Mouse (Mus musculus) stomach, embryonic 15.5 days (tissue): ENCODE data around the gene Olfr1055. TPM values are rescaled to one million over a fixed set of nuclear protein-coding genes. Genes with fewer than 3 reads are reported as not detected.
"Not testable (repeated sequence)": the region's sequence is repeated elsewhere in the genome, so short reads cannot be mapped to it uniquely, and the experiment has no call there.

Source experiments
- ATAC-seq: fragments of 200-750 bp; cut with Nextera tagmentation; 2 replicates; pipeline ENCODE4 v1.8.0; 2017; ENCODE audit warnings: low read depth, moderate number of reproducible peaks, moderate TSS enrichment; ENCODE audit not compliant: insufficient read depth, low FRiP score
- H3K27ac ChIP-seq: fragments of 300-500 bp; sonication (generic); 2 replicates; pipeline ENCODE4 v1.5.1; 2015; ENCODE audit warnings: mild to moderate bottlenecking, inconsistent platforms
- H3K27me3 ChIP-seq: fragments of 300-500 bp; sonication (generic); replicated peaks from 2 replicates; pipeline ENCODE4 v1.6.1; 2015; ENCODE audit warnings: inconsistent platforms
- H3K36me3 ChIP-seq: fragments of 300-500 bp; sonication (generic); 2 replicates; pipeline ENCODE4 v1.6.1; 2015; ENCODE audit warnings: inconsistent platforms
- H3K4me1 ChIP-seq: fragments of 300-500 bp; sonication (generic); 2 replicates; pipeline ENCODE4 v1.6.1; 2015; ENCODE audit warnings: inconsistent platforms
- H3K4me2 ChIP-seq: fragments of 300-500 bp; sonication (generic); 2 replicates; pipeline ENCODE4 v1.6.1; 2015; ENCODE audit warnings: mild to moderate bottlenecking, inconsistent platforms
- H3K4me3 ChIP-seq: fragments of 300-500 bp; sonication (generic); replicated peaks from 2 replicates; pipeline ENCODE4 v1.5.1; 2015; ENCODE audit warnings: inconsistent platforms
- H3K9ac ChIP-seq: fragments of 300-500 bp; sonication (generic); 2 replicates; pipeline ENCODE4 v1.6.1; 2015; ENCODE audit warnings: inconsistent platforms
- H3K9me3 ChIP-seq: fragments of 300-500 bp; sonication (generic); 2 replicates; pipeline ENCODE4 v1.6.1; 2016; ENCODE audit warnings: inconsistent platforms
- WGBS: fragments of 180-500 bp; shearing (Covaris S2); methylation state at CpG from one replicate; pipeline ENCODE4 v1.1.7; 2015; 5-methylcytosine and 5-hydroxymethylcytosine counted together
- polyA plus RNA-seq: library from polyadenylated mRNA; unstranded; fragments of >200 nt; fragmentation: Nextera tagmentation; extraction: Ambion mirVana; gene quantifications from 2 replicates; pipeline ENCODE4 v1.2.1, GENCODE M21; 2015

The Olfr1055 gene
- polyA plus RNA-seq = not detected in 2 replicates

- Histone ChIP-seq H3K9ac (no peak within 1 kb of the TSS), H3K4me1 (no peaks in the 10 kb centered on the region), H3K27me3 (no peaks in the 10 kb centered on the region), H3K4me2 (no peak within 1 kb of the TSS), H3K4me3 (no peak within 1 kb of the TSS), H3K36me3 (no peaks in the 10 kb centered on the region), H3K9me3 (no peaks in the 10 kb centered on the region), H3K27ac (no peak within 1 kb of the TSS)
- no peak for ATAC-seq
- WGBS = 79% methylated on average over 5 of the region's 5 CpGs
These were observed at the start of gene Olfr1055 for GRCm38 (mm10) chr2:86350184-86350583. Gene Olfr1055, minus strand, starts transcription at chr2:86350284.

GRCm38 (mm10) chr2:86395114-86395513 lies 45.0 kb upstream of the Olfr1055 start:
- H3K27ac ChIP-seq = no peak overlapping the region
- no peaks in the 10 kb centered on the region for H3K4me1 ChIP-seq
- no peak overlapping the region for H3K4me2 ChIP-seq
- no peak overlapping the region for H3K9ac ChIP-seq
- no peaks in the 10 kb centered on the region for H3K9me3 ChIP-seq
- H3K27me3 ChIP-seq = no peaks in the 10 kb centered on the region
- no peak for ATAC-seq
- WGBS = 82% methylated on average over 2 of the region's 2 CpGs
- H3K36me3 ChIP-seq = no peaks in the 10 kb centered on the region
- H3K4me3 ChIP-seq = no peak overlapping the region

GRCm38 (mm10) chr2:86388461-86388860 lies 38.4 kb upstream of the Olfr1055 start, which contains the start of gene Olfr1058:
Gene Olfr1058, minus strand, starts transcription at chr2:86388561.
- not testable (repeated sequence) for H3K4me3 ChIP-seq, H3K9ac ChIP-seq, H3K4me1 ChIP-seq, H3K36me3 ChIP-seq, H3K4me2 ChIP-seq, H3K9me3 ChIP-seq, ATAC-seq, H3K27me3 ChIP-seq, H3K27ac ChIP-seq

- no peak within 1 kb of the TSS for H3K27ac ChIP-seq
- no peak within 1 kb of the TSS for H3K4me2 ChIP-seq
- no peak within 1 kb of the TSS for H3K9ac ChIP-seq
- no peaks in the 10 kb centered on the region for H3K9me3 ChIP-seq
- H3K4me3 ChIP-seq = no peak within 1 kb of the TSS
- H3K4me1 ChIP-seq = no peaks in the 10 kb centered on the region
- no peaks in the 10 kb centered on the region for H3K27me3 ChIP-seq
- ATAC-seq = no peak
- no peaks in the 10 kb centered on the region for H3K36me3 ChIP-seq
These were observed 28.2 kb upstream of the Olfr1055 start, which contains the start of gene Olfr1057 for GRCm38 (mm10) chr2:86378293-86378692. Gene Olfr1057, minus strand, starts transcription at chr2:86378393.

GRCm38 (mm10) chr2:86366342-86366741 lies 16.3 kb upstream of the Olfr1055 start:
- not testable (repeated sequence) for H3K9me3 ChIP-seq, H3K9ac ChIP-seq, H3K4me2 ChIP-seq, H3K36me3 ChIP-seq, H3K4me1 ChIP-seq, ATAC-seq, H3K27ac ChIP-seq, H3K27me3 ChIP-seq, H3K4me3 ChIP-seq
- 71% methylated on average over 1 of the region's 6 CpGs for WGBS

- Histone ChIP-seq H3K27me3 (no peaks in the 10 kb centered on the region), H3K4me2 (no peak within 1 kb of the TSS), H3K27ac (no peak within 1 kb of the TSS), H3K4me1 (no peaks in the 10 kb centered on the region), H3K36me3 (no peaks in the 10 kb centered on the region), H3K4me3 (no peak within 1 kb of the TSS), H3K9me3 (no peaks in the 10 kb centered on the region), H3K9ac (no peak within 1 kb of the TSS)
- no peak for ATAC-seq
These were observed 12.3 kb upstream of the Olfr1055 start, which contains the start of gene Olfr1056 for GRCm38 (mm10) chr2:86362369-86362768. Gene Olfr1056, minus strand, starts transcription at chr2:86362469.

GRCm38 (mm10) chr2:86351751-86352150 lies 1.7 kb upstream of the Olfr1055 start:
- H3K36me3 ChIP-seq, H3K4me3 ChIP-seq, ATAC-seq, H3K4me1 ChIP-seq, H3K9me3 ChIP-seq, H3K27me3 ChIP-seq, H3K27ac ChIP-seq, H3K9ac ChIP-seq, H3K4me2 ChIP-seq: not testable (repeated sequence)
- 87% methylated on average over 1 of the region's 1 CpGs for WGBS

- Histone ChIP-seq H3K9ac (no peak within 1 kb of the TSS), H3K4me3 (no peak within 1 kb of the TSS), H3K27ac (no peak within 1 kb of the TSS), H3K9me3 (no peaks in the 10 kb centered on the region), H3K4me1 (no peaks in the 10 kb centered on the region), H3K4me2 (no peak within 1 kb of the TSS), H3K27me3 (no peaks in the 10 kb centered on the region), H3K36me3 (no peaks in the 10 kb centered on the region)
- no peak for ATAC-seq
- WGBS = 82% methylated on average over 3 of the region's 3 CpGs
These were observed 14.8 kb downstream of the Olfr1055 start, which contains the start of gene Olfr1054 for GRCm38 (mm10) chr2:86335333-86335732. Gene Olfr1054, minus strand, starts transcription at chr2:86335433.

- Histone ChIP-seq H3K27ac (no peak within 1 kb of the TSS), H3K4me2 (no peak within 1 kb of the TSS), H3K36me3 (no peaks in the 10 kb centered on the region), H3K9me3 (no peaks in the 10 kb centered on the region), H3K27me3 (no peaks in the 10 kb centered on the region), H3K4me1 (no peaks in the 10 kb centered on the region), H3K4me3 (no peak within 1 kb of the TSS), H3K9ac (no peak within 1 kb of the TSS)
- 58% methylated on average over 3 of the region's 3 CpGs for WGBS
- no peak for ATAC-seq
These were observed 34.9 kb downstream of the Olfr1055 start, which contains the start of gene Olfr1053 for GRCm38 (mm10) chr2:86315184-86315583. Gene Olfr1053, minus strand, starts transcription at chr2:86315284.

Other genes starting within 250 kb of the Olfr1055 start
- gene Olfr1039, start 214.4 kb downstream of the Olfr1055 start, polyA plus RNA-seq = not detected in 2 replicates
- not detected in 2 replicates for gene Olfr1040, start 203.6 kb downstream of the Olfr1055 start, polyA plus RNA-seq
- gene Olfr1042, start 188.4 kb downstream of the Olfr1055 start, polyA plus RNA-seq = not detected in 2 replicates
- not detected in 2 replicates for gene Olfr1043, start 182.8 kb downstream of the Olfr1055 start, polyA plus RNA-seq
- gene Olfr1044, start 172.5 kb downstream of the Olfr1055 start, polyA plus RNA-seq = not detected in 2 replicates
- gene Olfr52, start 164.6 kb downstream of the Olfr1055 start, polyA plus RNA-seq = not detected in 2 replicates
- gene Olfr1045, start 147.3 kb downstream of the Olfr1055 start, polyA plus RNA-seq = not detected in 2 replicates
- not detected in 2 replicates for gene Olfr1046, start 131.0 kb downstream of the Olfr1055 start, polyA plus RNA-seq
- not detected in 2 replicates for gene Olfr1047, start 118.9 kb downstream of the Olfr1055 start, polyA plus RNA-seq
- gene Olfr1048, start 110.0 kb downstream of the Olfr1055 start, polyA plus RNA-seq = not detected in 2 replicates
- gene Olfr1049, start 92.0 kb downstream of the Olfr1055 start, polyA plus RNA-seq = not detected in 2 replicates
- gene Olfr1051, start 71.2 kb downstream of the Olfr1055 start, polyA plus RNA-seq = not detected in 2 replicates
- gene Olfr1052, start 57.8 kb downstream of the Olfr1055 start, polyA plus RNA-seq = not detected in 2 replicates
- gene Olfr1053, start 35.0 kb downstream of the Olfr1055 start, polyA plus RNA-seq = not detected in 2 replicates
- not detected in 2 replicates for gene Olfr1054, start 14.9 kb downstream of the Olfr1055 start, polyA plus RNA-seq
- not detected in 2 replicates for gene Olfr1056, start 12.2 kb upstream of the Olfr1055 start, polyA plus RNA-seq
- gene Olfr1057, start 28.1 kb upstream of the Olfr1055 start, polyA plus RNA-seq = not detected in 2 replicates
- gene Olfr1058, start 38.3 kb upstream of the Olfr1055 start, polyA plus RNA-seq = not detected in 2 replicates
- not detected in 2 replicates for gene Olfr1061, start 63.8 kb upstream of the Olfr1055 start, polyA plus RNA-seq
- gene Olfr1062, start 76.5 kb upstream of the Olfr1055 start, polyA plus RNA-seq = not detected in 2 replicates
- gene Olfr1065, start 100.3 kb upstream of the Olfr1055 start, polyA plus RNA-seq = not detected in 2 replicates
- not detected in 2 replicates for gene Olfr1066, start 106.0 kb upstream of the Olfr1055 start, polyA plus RNA-seq
- gene Olfr228, start 137.1 kb upstream of the Olfr1055 start, polyA plus RNA-seq = not detected in 2 replicates
- not detected in 2 replicates for gene Olfr1076, start 158.2 kb upstream of the Olfr1055 start, polyA plus RNA-seq
- gene Olfr1079, start 192.2 kb upstream of the Olfr1055 start, polyA plus RNA-seq = not detected in 2 replicates
- not detected in 2 replicates for gene Olfr1080, start 208.0 kb upstream of the Olfr1055 start, polyA plus RNA-seq
- not detected in 2 replicates for gene Olfr1082, start 248.7 kb upstream of the Olfr1055 start, polyA plus RNA-seq